In the genomic region with DNA sequence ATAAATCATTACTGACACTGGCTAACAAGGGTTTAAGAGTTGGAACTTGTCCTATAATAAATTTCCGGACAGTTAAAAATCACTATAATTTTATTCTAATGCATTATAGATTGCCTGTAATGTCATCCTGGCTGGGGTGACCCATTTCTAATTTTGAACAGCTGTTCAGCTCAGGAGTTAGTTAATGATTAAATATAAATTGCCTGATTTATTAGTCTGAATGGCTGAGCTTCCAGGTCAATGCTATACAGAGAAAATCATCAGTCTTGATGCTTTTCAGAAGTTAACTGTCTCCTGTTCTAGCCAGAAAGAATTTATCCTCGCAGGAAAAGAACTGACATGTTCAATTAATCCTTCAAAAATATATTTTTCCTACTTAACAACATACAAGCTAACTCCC, we compare ENCODE assay signal across 17 mouse cellular contexts.
"Had no signal": no experiment of that assay in that cellular context is flagged by ENCODE, and none has a peak within 500 bp of the region (broad histone marks: within the 10 kb centered on the region; RNA-seq: fewer than 3 reads in every experiment).

No protein-coding gene starts in this region.

- H3K4me2 ChIP-seq: lung, embryonic 15.5 days; midbrain, embryonic 11.5 days; midbrain, embryonic 13.5 days; midbrain, embryonic 15.5 days; neural tube, embryonic 12.5 days; stomach, embryonic 15.5 days had no signal

- DNase-seq: liver, postnatal 0 days; lung, adult 2 months; lung, postnatal 14 days; lung, postnatal 36 days; right cerebral cortex, postnatal 14 days; thymus, postnatal 14 days; thymus, postnatal 36 days had no signal

- H3K4me3 ChIP-seq: lung, embryonic 15.5 days; megakaryocyte, embryonic 14.5 days; midbrain, embryonic 13.5 days; midbrain, embryonic 15.5 days; neural tube, embryonic 12.5 days; stomach, embryonic 15.5 days had no signal

- H3K9me3 ChIP-seq: lung, embryonic 15.5 days; megakaryocyte, embryonic 14.5 days; midbrain, embryonic 13.5 days; midbrain, embryonic 15.5 days; neural tube, embryonic 12.5 days; stomach, embryonic 15.5 days had no signal

- ATAC-seq: liver, postnatal 0 days; lung, postnatal 0 days; midbrain, embryonic 13.5 days; midbrain, embryonic 15.5 days had no signal

- H3K4me1 ChIP-seq: lung, embryonic 15.5 days; midbrain, embryonic 13.5 days; midbrain, embryonic 15.5 days; neural tube, embryonic 12.5 days; stomach, embryonic 15.5 days had no signal

- H3K27ac ChIP-seq: lung, embryonic 15.5 days; macrophage; midbrain, embryonic 13.5 days; midbrain, embryonic 15.5 days; neural tube, embryonic 12.5 days; stomach, embryonic 15.5 days; stomach, postnatal 0 days had no signal

- H3K27me3 ChIP-seq: lung, embryonic 15.5 days; megakaryocyte, embryonic 14.5 days; midbrain, embryonic 13.5 days; midbrain, embryonic 15.5 days; neural tube, embryonic 12.5 days; stomach, embryonic 15.5 days had no signal

- H3K9ac ChIP-seq: liver, postnatal 0 days; lung, embryonic 15.5 days; midbrain, embryonic 13.5 days; midbrain, embryonic 15.5 days; neural tube, embryonic 12.5 days; stomach, embryonic 15.5 days had no signal

- H3K36me3 ChIP-seq: lung, embryonic 15.5 days; midbrain, embryonic 13.5 days; midbrain, embryonic 15.5 days; neural tube, embryonic 12.5 days; stomach, embryonic 15.5 days had no signal
